Mouse (Mus musculus) adrenal gland, postnatal 0 days (tissue): ENCODE data around the gene Parpbp. TPM values are rescaled to one million over a fixed set of nuclear protein-coding genes. Genes with fewer than 3 reads are reported as not detected.

Experiments
- polyA plus RNA-seq: library from polyadenylated mRNA; unstranded; fragments of >200 nt; fragmentation: Nextera tagmentation; extraction: Ambion mirVana; gene quantifications from 2 replicates; pipeline ENCODE4 v1.2.1, GENCODE M21; 2015

Parpbp gene
- 2.9 TPM in 2 replicates for polyA plus RNA-seq

DNA sequence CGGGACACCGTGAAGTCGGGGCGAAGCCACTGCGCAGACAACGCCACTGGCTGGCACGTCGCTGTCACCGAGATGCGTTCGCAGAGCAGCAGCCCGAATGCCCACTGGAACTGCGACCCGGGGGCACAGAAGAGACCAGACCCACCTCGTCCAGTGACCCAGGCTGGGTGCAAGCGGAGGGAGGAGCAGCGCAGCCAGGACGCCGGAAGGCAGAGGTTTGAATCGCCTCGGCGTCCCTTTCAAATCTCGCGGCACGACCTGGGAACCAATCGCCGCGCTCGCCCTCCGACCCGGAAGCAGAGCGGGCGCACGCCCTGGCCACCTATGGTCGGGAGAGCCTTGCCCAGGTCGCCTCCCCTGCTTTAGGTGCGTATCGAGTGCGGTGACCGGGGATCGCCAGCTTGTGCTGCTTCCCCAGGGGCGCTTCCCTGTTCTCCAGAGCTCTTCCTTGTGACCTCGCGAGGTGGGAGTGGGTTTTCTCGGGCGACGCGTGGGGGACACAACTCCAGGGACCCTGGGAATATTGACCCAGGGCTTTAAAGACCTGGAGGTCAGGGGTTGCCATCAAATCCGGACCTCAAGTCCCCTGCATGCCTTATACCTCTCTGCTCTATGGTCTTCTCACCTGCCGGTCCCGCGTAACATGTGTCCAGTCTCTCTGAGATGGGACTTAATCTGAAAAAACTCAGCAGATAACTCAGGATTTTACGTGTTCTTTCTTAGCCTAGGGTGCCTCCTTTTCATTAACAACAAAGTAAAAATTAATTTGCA, at the start of gene Parpbp, which contains the start of gene Nup37:
Gene Parpbp, minus strand, starts transcription at position 235 of the 771 bp plus-strand sequence.
Gene Nup37, plus strand, starts transcription at position 286 of the 771 bp plus-strand sequence.

DNA sequence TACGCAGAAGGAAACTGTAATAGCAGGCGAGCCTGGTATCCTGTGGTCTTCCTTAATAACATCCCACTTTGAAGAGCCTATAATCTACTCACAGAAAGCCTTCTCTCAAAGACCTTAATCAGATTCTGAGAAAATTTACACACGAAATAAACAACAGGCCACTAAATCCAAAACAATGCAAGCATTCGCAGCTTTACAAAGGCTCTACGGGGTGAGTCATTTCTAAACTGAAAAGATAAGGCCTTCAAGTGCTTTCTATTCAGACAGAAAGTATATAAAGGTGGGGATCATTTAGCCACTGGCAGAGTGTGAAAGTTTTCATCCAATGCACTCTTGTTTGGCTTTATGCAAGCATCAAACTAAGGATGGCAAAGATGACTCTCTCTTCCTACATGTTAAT, 56.0 kb downstream of the Parpbp start, which contains the start of gene Pmch:
Gene Pmch, plus strand, starts transcription at position 301 of the 400 bp plus-strand sequence.

Other genes starting within 250 kb of the Parpbp start
- 0.35 TPM in 1 of 2 replicates, not detected in the other for gene Pmch, start 55.9 kb downstream of the Parpbp start, polyA plus RNA-seq
- gene Nup37, start 51 bp upstream of the Parpbp start, polyA plus RNA-seq = 59.3 and 77.7 TPM in 2 replicates
- gene Washc3, start 54.2 kb upstream of the Parpbp start, polyA plus RNA-seq = 180 and 213 TPM in 2 replicates
- 3.6 and 4.1 TPM in 2 replicates for gene Dram1, start 232.1 kb upstream of the Parpbp start, polyA plus RNA-seq
- gene Gnptab, start 232.2 kb upstream of the Parpbp start, polyA plus RNA-seq = 8.2 and 10.7 TPM in 2 replicates